Mouse (Mus musculus) neural tube, embryonic 14.5 days (tissue): ENCODE data around the gene Tmem87b. TPM values are rescaled to one million over a fixed set of nuclear protein-coding genes. Genes with fewer than 3 reads are reported as not detected.

Experiments used
- ATAC-seq: fragments of 200-750 bp; cut with Nextera tagmentation; 2 replicates; pipeline ENCODE4 v1.8.0; 2017; ENCODE audit warnings: low read depth, mild to moderate bottlenecking, moderate TSS enrichment, moderate library complexity
- H3K27ac ChIP-seq: fragments of 300-500 bp; sonication (generic); 2 replicates; pipeline ENCODE4 v1.5.1; 2014; ENCODE audit warnings: low read depth, mild to moderate bottlenecking, control low read depth, low read length, moderate library complexity, mixed read lengths
- H3K27me3 ChIP-seq: fragments of 300-500 bp; sonication (generic); 2 replicates; pipeline ENCODE4 v1.6.1; 2014; ENCODE audit warnings: low read length; ENCODE audit not compliant: control insufficient read depth, insufficient read depth
- H3K36me3 ChIP-seq: fragments of 300-500 bp; sonication (generic); 2 replicates; pipeline ENCODE4 v1.6.1; 2014; ENCODE audit warnings: low read length, mixed read lengths; ENCODE audit not compliant: control insufficient read depth, insufficient read depth
- H3K4me1 ChIP-seq: fragments of 300-500 bp; sonication (generic); 2 replicates; pipeline ENCODE4 v1.6.1; 2014; ENCODE audit warnings: low read length; ENCODE audit not compliant: control insufficient read depth, insufficient read depth
- H3K4me2 ChIP-seq: fragments of 300-500 bp; sonication (generic); 2 replicates; pipeline ENCODE4 v1.6.1; 2014; ENCODE audit warnings: mild to moderate bottlenecking, low read depth, low read length, control low read depth
- H3K4me3 ChIP-seq: fragments of 300-500 bp; sonication (generic); 2 replicates; pipeline ENCODE4 v1.5.1; 2014; ENCODE audit warnings: low read depth, low read length, control low read depth, mixed read lengths
- H3K9ac ChIP-seq: fragments of 300-500 bp; sonication (generic); replicated peaks from 2 replicates; pipeline ENCODE4 v1.6.1; 2014; ENCODE audit warnings: low read depth, mild to moderate bottlenecking, control low read depth, low read length, mixed read lengths
- H3K9me3 ChIP-seq: fragments of 300-500 bp; sonication (generic); 2 replicates; pipeline ENCODE4 v1.6.1; 2016; ENCODE audit warnings: low read length; ENCODE audit not compliant: control insufficient read depth
- WGBS: fragments of 180-500 bp; shearing (Covaris S2); extraction: QIAGEN DNeasy Blood & Tissue Kit; methylation state at CpG from one replicate; pipeline ENCODE4 v1.1.7; 2014; 5-methylcytosine and 5-hydroxymethylcytosine counted together
- polyA plus RNA-seq: library from polyadenylated mRNA; unstranded; fragments of >200 nt; fragmentation: Nextera tagmentation; extraction: Ambion mirVana; gene quantifications from 2 replicates; pipeline ENCODE4 v1.2.1, GENCODE M21; 2014

Gene Tmem87b
- polyA plus RNA-seq, 1 experiment from 2014 or later: 37.1 TPM

GRCm38 (mm10) chr2:128786341-128786740 is 31.6 kb upstream of the Tmem87b start:
- Histone ChIP-seq H3K36me3 (no peaks in the 10 kb centered on the region), H3K27me3 (no peaks in the 10 kb centered on the region), H3K9me3 (no peaks in the 10 kb centered on the region), H3K4me2 (no peak overlapping the region), H3K4me1 (no peaks in the 10 kb centered on the region), H3K4me3 (no peak overlapping the region), H3K27ac (no peak overlapping the region), H3K9ac (no peak overlapping the region)
- ATAC-seq: no peak
- WGBS: 63% methylated on average over 5 of the region's 5 CpGs

- Histone ChIP-seq H3K9me3 (no peaks in the 10 kb centered on the region), H3K9ac (no peak overlapping the region), H3K27ac (no peak overlapping the region), H3K4me2 (no peak overlapping the region), H3K27me3 (no peaks in the 10 kb centered on the region), H3K36me3 (no peaks in the 10 kb centered on the region), H3K4me1 (no peaks in the 10 kb centered on the region), H3K4me3 (no peak overlapping the region)
- WGBS: 69% methylated on average over 1 of the region's 1 CpGs
- no peak for ATAC-seq
Observed at GRCm38 (mm10) chr2:128786795-128787194, 31.1 kb upstream of the Tmem87b start.

- H3K4me2 ChIP-seq: no peak overlapping the region
- H3K27ac ChIP-seq: no peak overlapping the region
- ATAC-seq: no peak
- H3K9me3 ChIP-seq: no peaks in the 10 kb centered on the region
- H3K4me1 ChIP-seq: no peaks in the 10 kb centered on the region
- no peaks in the 10 kb centered on the region for H3K36me3 ChIP-seq
- H3K27me3 ChIP-seq: no peaks in the 10 kb centered on the region
- WGBS: 88% methylated on average over 3 of the region's 3 CpGs
- H3K4me3 ChIP-seq: no peak overlapping the region
- H3K9ac ChIP-seq: no peak overlapping the region
Observed at GRCm38 (mm10) chr2:128787805-128788204, 30.1 kb upstream of the Tmem87b start.

- Histone ChIP-seq H3K4me3 (no peak overlapping the region), H3K27me3 (no peaks in the 10 kb centered on the region), H3K27ac (no peak overlapping the region), H3K4me1 (no peaks in the 10 kb centered on the region), H3K9ac (no peak overlapping the region), H3K36me3 (no peaks in the 10 kb centered on the region), H3K9me3 (no peaks in the 10 kb centered on the region), H3K4me2 (no peak overlapping the region)
- ATAC-seq: no peak
- WGBS: 91% methylated on average over 11 of the region's 11 CpGs
Observed at GRCm38 (mm10) chr2:128790875-128791614, 26.9 kb upstream of the Tmem87b start.

- Histone ChIP-seq H3K4me3 (no peak overlapping the region), H3K27ac (no peak overlapping the region), H3K9ac (no peak overlapping the region), H3K36me3 (no peaks in the 10 kb centered on the region), H3K9me3 (no peaks in the 10 kb centered on the region), H3K4me1 (no peaks in the 10 kb centered on the region), H3K4me2 (no peak overlapping the region), H3K27me3 (no peaks in the 10 kb centered on the region)
- no peak for ATAC-seq
- 42% methylated on average over 6 of the region's 6 CpGs for WGBS
Observed at GRCm38 (mm10) chr2:128793958-128794357, 24.0 kb upstream of the Tmem87b start.

- Histone ChIP-seq H3K27ac (no peak overlapping the region), H3K4me3 (no peak overlapping the region), H3K9me3 (no peaks in the 10 kb centered on the region), H3K4me1 (no peaks in the 10 kb centered on the region), H3K4me2 (no peak overlapping the region), H3K27me3 (no peaks in the 10 kb centered on the region), H3K9ac (no peak overlapping the region), H3K36me3 (no peaks in the 10 kb centered on the region)
- ATAC-seq: no peak
- 78% methylated on average over 6 of the region's 6 CpGs for WGBS
Observed at GRCm38 (mm10) chr2:128796463-128796862, 21.5 kb upstream of the Tmem87b start.

GRCm38 (mm10) chr2:128803441-128803840 is 14.5 kb upstream of the Tmem87b start:
- Histone ChIP-seq H3K9me3 (no peaks in the 10 kb centered on the region), H3K4me3 (no peak overlapping the region), H3K36me3 (no peaks in the 10 kb centered on the region), H3K27ac (no peak overlapping the region), H3K4me1 (no peaks in the 10 kb centered on the region), H3K27me3 (no peaks in the 10 kb centered on the region), H3K9ac (no peak overlapping the region), H3K4me2 (no peak overlapping the region)
- 91% methylated on average over 4 of the region's 4 CpGs for WGBS
- no peak for ATAC-seq

- Histone ChIP-seq H3K4me1 (no peaks in the 10 kb centered on the region), H3K27me3 (no peaks in the 10 kb centered on the region), H3K9ac (no peak overlapping the region), H3K4me3 (no peak overlapping the region), H3K4me2 (no peak overlapping the region), H3K9me3 (no peaks in the 10 kb centered on the region), H3K27ac (no peak overlapping the region), H3K36me3 (no peaks in the 10 kb centered on the region)
- ATAC-seq: no peak
- 61% methylated on average over 4 of the region's 4 CpGs for WGBS
Observed at GRCm38 (mm10) chr2:128805341-128805740, 12.6 kb upstream of the Tmem87b start.

GRCm38 (mm10) chr2:128806561-128806960 is 11.4 kb upstream of the Tmem87b start:
- Histone ChIP-seq H3K27ac (no peak overlapping the region), H3K4me3 (no peak overlapping the region), H3K4me1 (no peaks in the 10 kb centered on the region), H3K36me3 (no peaks in the 10 kb centered on the region), H3K4me2 (no peak overlapping the region), H3K9me3 (no peaks in the 10 kb centered on the region), H3K9ac (no peak overlapping the region), H3K27me3 (no peaks in the 10 kb centered on the region)
- WGBS: 75% methylated on average over 8 of the region's 8 CpGs
- no peak for ATAC-seq
